Mouse (Mus musculus): ENCODE data around the gene Chek2. TPM values are rescaled to one million over a fixed set of nuclear protein-coding genes. Genes with fewer than 3 reads are reported as not detected.

Chek2 gene
- polyA plus RNA-seq, 2 experiments: 26.2 to 26.7 TPM

- DNase-seq (ENCODE audit: low read depth in 3 of 3, low spot score in 3 of 3): peak; percentile 45 to 64 (median 57)
- Histone ChIP-seq H3K27ac (no peak within 1 kb of the TSS), H3K9ac (replicated peaks) (peak within 1 kb of the TSS; percentile 89), H3K4me1 (replicated peaks; ENCODE audit: control insufficient read depth in 2 of 2, insufficient read depth in 2 of 2, low read length in 1 of 2) (peaks cover 0 to 6% of the 10 kb centered on the region in 2 experiments; a peak in 2 of 4 replicates), H3K9me3 (ENCODE audit: control insufficient read depth, low read length) (no peaks in the 10 kb centered on the region), H3K36me3 (replicated peaks; ENCODE audit: control insufficient read depth, insufficient read depth, low read depth) (peaks cover 2% of the 10 kb centered on the region; the same call in 1 of the 2 replicates), H3K27me3 (ENCODE audit: control insufficient read depth, insufficient read depth, low read length) (no peaks in the 10 kb centered on the region), H3K4me2 (ENCODE audit: low read depth) (peak within 1 kb of the TSS; percentile 92), H3K4me3 (ENCODE audit: insufficient read depth in 1 of 2, low read depth in 2 of 2, low read length in 2 of 2) (peak within 1 kb of the TSS; percentile 74 to 81)
- under 1% methylated on average over 96 of the region's 101 CpGs for WGBS (ENCODE audit: insufficient replicate concordance)
- TF ChIP-seq EP300 (IDR thresholded peaks at IDR 0.05; ENCODE audit: low read depth) (no peak), CTCF (IDR thresholded peaks at IDR 0.05; ENCODE audit: low read depth) (no peak)
- peak; percentile 89 for ATAC-seq (ENCODE audit: insufficient read depth)
These were observed 40.0 kb downstream of the Chek2 start, which contains the start of gene Ttc28 for GRCm38 (mm10) chr5:110879584-110880374. TSS of gene Ttc28 (plus strand) at chr5:110879803.

GRCm38 (mm10) chr5:110888596-110888995 lies 48.8 kb downstream of the Chek2 start:
- TF ChIP-seq CTCF (IDR thresholded peaks at IDR 0.05; ENCODE audit: low read depth): no peak
- TF ChIP-seq EP300 (IDR thresholded peaks at IDR 0.05; ENCODE audit: low read depth): no peak
- Histone ChIP-seq H3K4me2 (ENCODE audit: low read depth) (no peak overlapping the region), H3K4me1 (replicated peaks; ENCODE audit: control insufficient read depth in 2 of 2, insufficient read depth in 2 of 2, low read length in 1 of 2) (no peaks in the 10 kb centered on the region), H3K27me3 (ENCODE audit: control insufficient read depth, insufficient read depth, low read length) (no peaks in the 10 kb centered on the region), H3K36me3 (replicated peaks; ENCODE audit: control insufficient read depth, insufficient read depth, low read depth) (no peaks in the 10 kb centered on the region), H3K27ac (no peak overlapping the region), H3K9ac (replicated peaks) (no peak overlapping the region), H3K9me3 (ENCODE audit: control insufficient read depth, low read length) (no peaks in the 10 kb centered on the region), H3K4me3 (ENCODE audit: insufficient read depth in 1 of 2, low read depth in 2 of 2, low read length in 2 of 2) (no peak overlapping the region)
- DNase-seq (ENCODE audit: low read depth in 3 of 3, low spot score in 3 of 3) (no peak), ATAC-seq (ENCODE audit: insufficient read depth) (no peak)
- WGBS (ENCODE audit: insufficient replicate concordance): 69% methylated on average over 4 of the region's 4 CpGs

GRCm38 (mm10) chr5:110889945-110890344 lies 50.2 kb downstream of the Chek2 start:
- Histone ChIP-seq H3K4me1 (replicated peaks; ENCODE audit: control insufficient read depth in 2 of 2, insufficient read depth in 2 of 2, low read length in 1 of 2) (no peaks in the 10 kb centered on the region), H3K27me3 (ENCODE audit: control insufficient read depth, insufficient read depth, low read length) (no peaks in the 10 kb centered on the region), H3K4me3 (ENCODE audit: insufficient read depth in 1 of 2, low read depth in 2 of 2, low read length in 2 of 2) (no peak overlapping the region), H3K9ac (replicated peaks) (no peak overlapping the region), H3K27ac (no peak overlapping the region), H3K36me3 (replicated peaks; ENCODE audit: control insufficient read depth, insufficient read depth, low read depth) (no peaks in the 10 kb centered on the region), H3K9me3 (ENCODE audit: control insufficient read depth, low read length) (no peaks in the 10 kb centered on the region), H3K4me2 (ENCODE audit: low read depth) (no peak overlapping the region)
- 44% methylated on average over 1 of the region's 1 CpGs for WGBS (ENCODE audit: insufficient replicate concordance)
- TF ChIP-seq CTCF (IDR thresholded peaks at IDR 0.05; ENCODE audit: low read depth) (no peak), EP300 (IDR thresholded peaks at IDR 0.05; ENCODE audit: low read depth) (no peak)
- no peak for DNase-seq (ENCODE audit: low read depth in 3 of 3, low spot score in 3 of 3)
- ATAC-seq (ENCODE audit: insufficient read depth): no peak

DNA sequence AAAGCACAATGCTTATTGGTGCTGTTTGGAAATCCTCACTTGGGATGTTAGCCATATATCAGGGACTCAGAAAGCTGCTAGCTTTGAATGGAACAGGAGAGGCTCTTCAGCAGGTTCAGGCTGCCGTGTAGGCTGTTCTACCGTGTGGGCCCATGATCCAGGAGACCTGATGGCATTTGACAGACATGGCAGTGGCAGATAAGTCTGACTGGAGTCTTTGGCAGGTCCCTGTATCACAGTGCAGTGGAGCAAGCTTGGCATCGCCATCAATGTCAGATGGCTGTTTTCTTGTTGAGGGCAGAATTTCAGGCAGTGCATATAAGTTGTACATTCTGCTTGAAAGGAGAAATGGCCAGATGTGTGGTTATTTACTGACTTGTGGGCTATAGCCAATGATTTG lies 50.8 kb downstream of the Chek2 start:
- Histone ChIP-seq H3K9me3 (ENCODE audit: control insufficient read depth, low read length) (no peaks in the 10 kb centered on the region), H3K4me2 (ENCODE audit: low read depth) (no peak overlapping the region), H3K27ac (no peak overlapping the region), H3K27me3 (ENCODE audit: control insufficient read depth, insufficient read depth, low read length) (no peaks in the 10 kb centered on the region), H3K4me3 (ENCODE audit: insufficient read depth in 1 of 2, low read depth in 2 of 2, low read length in 2 of 2) (no peak overlapping the region), H3K9ac (replicated peaks) (no peak overlapping the region), H3K4me1 (replicated peaks; ENCODE audit: control insufficient read depth in 2 of 2, insufficient read depth in 2 of 2, low read length in 1 of 2) (no peaks in the 10 kb centered on the region), H3K36me3 (replicated peaks; ENCODE audit: control insufficient read depth, insufficient read depth, low read depth) (no peaks in the 10 kb centered on the region)
- WGBS (ENCODE audit: insufficient replicate concordance): 72% methylated on average over 3 of the region's 3 CpGs
- ATAC-seq (ENCODE audit: insufficient read depth) (no peak), DNase-seq (ENCODE audit: low read depth in 3 of 3, low spot score in 3 of 3) (no peak)
- TF ChIP-seq EP300 (IDR thresholded peaks at IDR 0.05; ENCODE audit: low read depth) (no peak), CTCF (IDR thresholded peaks at IDR 0.05; ENCODE audit: low read depth) (no peak)

GRCm38 (mm10) chr5:110897114-110897788 lies 57.5 kb downstream of the Chek2 start:
- no peak overlapping the region for H3K4me2 ChIP-seq (ENCODE audit: low read depth)
- WGBS (ENCODE audit: insufficient replicate concordance): 55% methylated on average over 7 of the region's 7 CpGs
- H3K27me3 ChIP-seq (ENCODE audit: control insufficient read depth, insufficient read depth, low read length): no peaks in the 10 kb centered on the region
- H3K9ac ChIP-seq (replicated peaks): no peak overlapping the region
- no peak overlapping the region for H3K4me3 ChIP-seq (ENCODE audit: insufficient read depth in 1 of 2, low read depth in 2 of 2, low read length in 2 of 2)
- no peak for TF ChIP-seq CTCF (IDR thresholded peaks at IDR 0.05; ENCODE audit: low read depth)
- TF ChIP-seq EP300 (IDR thresholded peaks at IDR 0.05; ENCODE audit: low read depth): no peak
- no peaks in the 10 kb centered on the region for H3K9me3 ChIP-seq (ENCODE audit: control insufficient read depth, low read length)
- no peak overlapping the region for H3K27ac ChIP-seq
- DNase-seq (ENCODE audit: low read depth in 3 of 3, low spot score in 3 of 3): no peak
- H3K36me3 ChIP-seq (replicated peaks; ENCODE audit: control insufficient read depth, insufficient read depth, low read depth): no peaks in the 10 kb centered on the region
- H3K4me1 ChIP-seq (replicated peaks; ENCODE audit: control insufficient read depth in 2 of 2, insufficient read depth in 2 of 2, low read length in 1 of 2): no peaks in the 10 kb centered on the region
- no peak for ATAC-seq (ENCODE audit: insufficient read depth)

Data from liver, embryonic 14.5 days (tissue).